Mouse (Mus musculus): ENCODE results near the gene Spink2.

- no peak for TF ChIP-seq EP300 (IDR thresholded peaks at IDR 0.05; ENCODE audit: low read depth)
- no peak for TF ChIP-seq CTCF (IDR thresholded peaks at IDR 0.05; ENCODE audit: low read depth)
These were observed 38.8 kb upstream of the Spink2 start for GRCm38 (mm10) chr5:77250083-77250482.

All from heart, postnatal 0 days (tissue).